Mouse (Mus musculus): ENCODE measurements around the gene Naa80.

The Naa80 gene

GRCm38 (mm10) chr9:107596619-107597569 is 18.2 kb downstream of the Naa80 start:
- in situ Hi-C loops (cut with MboI) = no loop called here

GRCm38 (mm10) chr9:107598385-107598784 is 19.7 kb downstream of the Naa80 start:
- in situ Hi-C loops (cut with MboI) = no loop called here

- in situ Hi-C loops (cut with MboI) = no loop called here
Observed at GRCm38 (mm10) chr9:107599433-107599832, 20.7 kb downstream of the Naa80 start.

- in situ Hi-C loops (cut with MboI) = no loop called here
Observed at GRCm38 (mm10) chr9:107599842-107600241, 21.2 kb downstream of the Naa80 start.

- in situ Hi-C loops (cut with MboI) = no loop called here
Observed at GRCm38 (mm10) chr9:107600745-107601144, 22.1 kb downstream of the Naa80 start.

- in situ Hi-C loops (cut with MboI) = no loop called here
Observed at GRCm38 (mm10) chr9:107601275-107601674, 22.6 kb downstream of the Naa80 start.

- in situ Hi-C loops (cut with MboI) = no loop called here
Observed at GRCm38 (mm10) chr9:107602068-107602648, 23.5 kb downstream of the Naa80 start.

GRCm38 (mm10) chr9:107603251-107603650 is 24.6 kb downstream of the Naa80 start:
- in situ Hi-C loops (cut with MboI) = no loop called here

GRCm38 (mm10) chr9:107605041-107605661 is 26.5 kb downstream of the Naa80 start:
- in situ Hi-C loops (cut with MboI) = no loop called here

GRCm38 (mm10) chr9:107606591-107606990 is 27.9 kb downstream of the Naa80 start:
- in situ Hi-C loops (cut with MboI) = no loop called here

- in situ Hi-C loops (cut with MboI) = no loop called here
Observed at GRCm38 (mm10) chr9:107607036-107607435, 28.3 kb downstream of the Naa80 start.

- in situ Hi-C loops (cut with MboI) = no loop called here
Observed at GRCm38 (mm10) chr9:107607653-107608245, 29.1 kb downstream of the Naa80 start.

GRCm38 (mm10) chr9:107608741-107609432 is 30.2 kb downstream of the Naa80 start, which contains the start of gene Sema3b:
Sema3b (minus strand) TSS chr9:107609229.
- in situ Hi-C loops (cut with MboI) = no loop called here

- in situ Hi-C loops (cut with MboI) = no loop called here
Observed at GRCm38 (mm10) chr9:107609433-107609830, 30.7 kb downstream of the Naa80 start.

GRCm38 (mm10) chr9:107611456-107612190 is 32.9 kb downstream of the Naa80 start:
- in situ Hi-C loops (cut with MboI) = no loop called here

- in situ Hi-C loops (cut with MboI) = no loop called here
Observed at GRCm38 (mm10) chr9:107612191-107612944, 33.7 kb downstream of the Naa80 start.

GRCm38 (mm10) chr9:107612945-107613569 is 34.4 kb downstream of the Naa80 start:
- in situ Hi-C loops (cut with MboI) = no loop called here

- in situ Hi-C loops (cut with MboI) = no loop called here
Observed at GRCm38 (mm10) chr9:107615035-107615434, 36.3 kb downstream of the Naa80 start.

GRCm38 (mm10) chr9:107617461-107617860 is 38.8 kb downstream of the Naa80 start:
- in situ Hi-C loops (cut with MboI) = no loop called here

- in situ Hi-C loops (cut with MboI) = no loop called here
Observed at GRCm38 (mm10) chr9:107618098-107618497, 39.4 kb downstream of the Naa80 start.
